Comparison of ENCODE assay signal across 10 mouse cellular contexts in genomic region chr11:93969171-93969570, GRCm38 (mm10). TPM values are rescaled to one million over a fixed set of nuclear protein-coding genes. Genes with fewer than 3 reads are reported as not detected.
DNase-seq lines count a peak whose midpoint lies in the region; ATAC-seq and TF ChIP-seq lines count a peak whose summit lies in the region.
"Had no signal": no experiment of that assay in that cellular context is flagged by ENCODE, and none has a peak within 500 bp of the region (broad histone marks: within the 10 kb centered on the region; RNA-seq: fewer than 3 reads in every experiment).

No protein-coding gene starts in this region.

- no peak for TF ChIP-seq EP300 in heart, adult 2 months (IDR thresholded peaks at IDR 0.05; ENCODE audit: insufficient read depth, low read depth, low read length)
- no peak for TF ChIP-seq EP300 in lung, postnatal 0 days (IDR thresholded peaks at IDR 0.05)

- DNase-seq in heart, adult 2 months: no peak
- no peak for DNase-seq in heart, adult 18-20 months
- no peak for DNase-seq in midbrain, embryonic 10.5 days (ENCODE audit: low spot score)
- no peak for DNase-seq in midbrain, postnatal 0 days (ENCODE audit: low spot score)
- DNase-seq in urinary bladder, postnatal 14 days (ENCODE audit: low spot score): no peak
- no peak for DNase-seq in adrenal gland, postnatal 4 days (ENCODE audit: low spot score in 2 of 2)
- no peak for DNase-seq in lung, postnatal 0 days (ENCODE audit: low spot score)
- DNase-seq: cerebellum, postnatal 14 days; kidney, adult 11 months had no signal

- 92% methylated on average over 6 of the region's 6 CpGs for WGBS in heart, adult 2 months
- WGBS in midbrain, embryonic 10.5 days: 91% methylated on average over 6 of the region's 6 CpGs
- WGBS in midbrain, postnatal 0 days: 90% methylated on average over 6 of the region's 6 CpGs
- 93% methylated on average over 6 of the region's 6 CpGs for WGBS in liver, embryonic 12.5 days (ENCODE audit: insufficient replicate concordance)
- 91% methylated on average over 6 of the region's 6 CpGs for WGBS in lung, postnatal 0 days

- no peak overlapping the region; the same call in 1 of the 2 replicates for H3K9ac ChIP-seq in heart, adult 2 months (ENCODE audit: low read depth, low read length)
- no peak overlapping the region for H3K9ac ChIP-seq in midbrain, postnatal 0 days (replicated peaks; ENCODE audit: low read length, poor library complexity, severe bottlenecking)
- H3K9ac ChIP-seq in liver, embryonic 12.5 days: no peak overlapping the region
- H3K9ac ChIP-seq in lung, postnatal 0 days (replicated peaks; ENCODE audit: low read depth): no peak overlapping the region

- H3K4me2 ChIP-seq in midbrain, postnatal 0 days (ENCODE audit: low read depth, low read length, poor library complexity, severe bottlenecking): no peak overlapping the region
- peak overlapping the region; percentile 75 for H3K4me2 ChIP-seq in liver, embryonic 12.5 days
- H3K4me2 ChIP-seq in lung, postnatal 0 days (replicated peaks; ENCODE audit: low read depth, low read length): no peak overlapping the region

- H3K4me3 ChIP-seq in heart, adult 2 months: no peak overlapping the region
- 0 out of 2 replicates have a peak overlapping the region, but pooled peaks have one; percentile 83 for H3K4me3 ChIP-seq in midbrain, embryonic 10.5 days
- H3K4me3 ChIP-seq in midbrain, postnatal 0 days (ENCODE audit: low read depth, low read length): no peak overlapping the region
- peak overlapping the region; percentile 75 for H3K4me3 ChIP-seq in liver, embryonic 12.5 days
- no peak overlapping the region for H3K4me3 ChIP-seq in lung, postnatal 0 days (ENCODE audit: low read depth, low read length)

- H3K27ac ChIP-seq in heart, adult 2 months: peak overlapping the region; percentile 92
- H3K27ac ChIP-seq in midbrain, embryonic 10.5 days (replicated peaks): peak overlapping the region; percentile 90; the same call in 1 of the 2 replicates
- no peak overlapping the region for H3K27ac ChIP-seq in midbrain, postnatal 0 days (ENCODE audit: low read depth, low read length)
- no peak overlapping the region for H3K27ac ChIP-seq in liver, embryonic 12.5 days
- no peak overlapping the region for H3K27ac ChIP-seq in lung, postnatal 0 days (ENCODE audit: low read length)

- ATAC-seq in midbrain, postnatal 0 days (ENCODE audit: low FRiP score): no peak
- ATAC-seq in liver, embryonic 12.5 days: no peak
- no peak for ATAC-seq in lung, postnatal 0 days

- no peaks in the 10 kb centered on the region for H3K79me2 ChIP-seq in heart, adult 2 months (replicated peaks; ENCODE audit: control insufficient read depth, insufficient read depth, low read length)

- TF ChIP-seq CTCF in heart, adult 2 months (IDR thresholded peaks at IDR 0.05): no peak
- no peak for TF ChIP-seq CTCF in midbrain, postnatal 0 days (IDR thresholded peaks at IDR 0.05)
- TF ChIP-seq CTCF in lung, postnatal 0 days (IDR thresholded peaks at IDR 0.05): no peak

- no peaks in the 10 kb centered on the region for H3K27me3 ChIP-seq in heart, adult 2 months (ENCODE audit: control insufficient read depth, insufficient read depth, low read length)
- H3K27me3 ChIP-seq in midbrain, embryonic 10.5 days (ENCODE audit: low read depth, poor library complexity, severe bottlenecking): no peaks in the 10 kb centered on the region
- no peaks in the 10 kb centered on the region for H3K27me3 ChIP-seq in midbrain, postnatal 0 days (ENCODE audit: insufficient read depth, low read length)
- no peaks in the 10 kb centered on the region for H3K27me3 ChIP-seq in liver, embryonic 12.5 days (replicated peaks)
- no peaks in the 10 kb centered on the region for H3K27me3 ChIP-seq in lung, postnatal 0 days (replicated peaks; ENCODE audit: insufficient read depth, low read length)

- H3K4me1 ChIP-seq in heart, adult 2 months (ENCODE audit: control insufficient read depth, insufficient read depth, low read length): peaks cover 4% of the 10 kb centered on the region
- H3K4me1 ChIP-seq in midbrain, embryonic 10.5 days: peaks cover 21% of the 10 kb centered on the region
- H3K4me1 ChIP-seq in midbrain, postnatal 0 days (ENCODE audit: insufficient read depth, low read length): no peaks in the 10 kb centered on the region
- H3K4me1 ChIP-seq in liver, embryonic 12.5 days: peaks cover 31% of the 10 kb centered on the region
- H3K4me1 ChIP-seq in lung, postnatal 0 days (ENCODE audit: insufficient read depth, low read depth, low read length): no peaks in the 10 kb centered on the region

- no peak for TF ChIP-seq POLR2A in heart, adult 2 months (IDR thresholded peaks at IDR 0.05; ENCODE audit: insufficient read depth, low read depth, low read length)

- no peaks in the 10 kb centered on the region for H3K36me3 ChIP-seq in heart, adult 2 months (ENCODE audit: control insufficient read depth, insufficient read depth, low read length)
- H3K36me3 ChIP-seq in midbrain, embryonic 10.5 days: peaks cover 21% of the 10 kb centered on the region
- peaks cover 8% of the 10 kb centered on the region; the same call in 1 of the 2 replicates for H3K36me3 ChIP-seq in midbrain, postnatal 0 days (ENCODE audit: insufficient read depth, low read length)
- H3K36me3 ChIP-seq in liver, embryonic 12.5 days: peaks cover 20% of the 10 kb centered on the region
- H3K36me3 ChIP-seq in lung, postnatal 0 days (ENCODE audit: insufficient read depth, low read length): no peaks in the 10 kb centered on the region

- intact Hi-C loops in heart, adult 2 months (cut with DNase I): loop anchor here (5.0 kb wide), 3 partner anchors 73 to 243 kb away; partner anchors contain the start of gene Tob1

- no peaks in the 10 kb centered on the region for H3K9me3 ChIP-seq in midbrain, embryonic 10.5 days (replicated peaks)
- no peaks in the 10 kb centered on the region for H3K9me3 ChIP-seq in midbrain, postnatal 0 days (ENCODE audit: low read length)
- H3K9me3 ChIP-seq in liver, embryonic 12.5 days (replicated peaks): no peaks in the 10 kb centered on the region
- H3K9me3 ChIP-seq in lung, postnatal 0 days (ENCODE audit: low read length): no peaks in the 10 kb centered on the region

RNA-seq across cellular contexts. Expression of gene Nme1, which starts 0.8 kb away (rescaled TPM):
- total RNA-seq in heart, adult 2 months (2021): 10 to 100 TPM; 13.9 to 19.7 TPM
- 32.4 and 35.2 TPM in 2 replicates for polyA plus RNA-seq in heart, adult 2 months (2012; rRNA removed)
- total RNA-seq in heart, adult 18-20 months (2021): 10 to 100 TPM; 13.4 to 15.6 TPM
- 281 and 305 TPM in 2 replicates for polyA plus RNA-seq in midbrain, embryonic 10.5 days (2016; fragmentation: Nextera tagmentation; extraction: Ambion mirVana)
- 46.2 and 66.9 TPM in 2 replicates for total RNA-seq in midbrain, postnatal 0 days (2014; rRNA removed)
- 383 and 424 TPM in 2 replicates for polyA plus RNA-seq in midbrain, postnatal 0 days (2015; fragmentation: Nextera tagmentation; extraction: Ambion mirVana)
- 195 and 224 TPM in 2 replicates for polyA plus RNA-seq in liver, embryonic 12.5 days (2016; fragmentation: Nextera tagmentation; extraction: Ambion mirVana)
- 10 to 100 TPM; 35.9 to 37.9 TPM for total RNA-seq in adrenal gland, postnatal 4 days (2021)
- 35.2 and 42.4 TPM in 2 replicates for polyA plus RNA-seq in lung, postnatal 0 days (2015; fragmentation: Nextera tagmentation; extraction: Ambion mirVana)

RNA-seq across cellular contexts. Expression of gene Gm20390, which starts 1.1 kb away (rescaled TPM):
- 10 to 100 TPM in 1 of 2 experiments, 1 to 10 TPM in 1; 7.4 to 11.4 TPM for total RNA-seq in heart, adult 2 months (2021)
- 10.5 and 11.1 TPM in 2 replicates for polyA plus RNA-seq in heart, adult 2 months (2012; rRNA removed)
- total RNA-seq in heart, adult 18-20 months (2021): 10 to 100 TPM in 1 of 2 experiments, 1 to 10 TPM in 1; 8.9 to 27.6 TPM
- polyA plus RNA-seq in midbrain, embryonic 10.5 days (2016; fragmentation: Nextera tagmentation; extraction: Ambion mirVana): 451 and 498 TPM in 2 replicates
- total RNA-seq in midbrain, postnatal 0 days (2014; rRNA removed): 61.1 and 113 TPM in 2 replicates
- polyA plus RNA-seq in midbrain, postnatal 0 days (2015; fragmentation: Nextera tagmentation; extraction: Ambion mirVana): 370 and 379 TPM in 2 replicates
- polyA plus RNA-seq in liver, embryonic 12.5 days (2016; fragmentation: Nextera tagmentation; extraction: Ambion mirVana): 264 and 272 TPM in 2 replicates
- total RNA-seq in adrenal gland, postnatal 4 days (2021): 10 to 100 TPM; 82.9 to 84.6 TPM
- 91.0 and 120 TPM in 2 replicates for polyA plus RNA-seq in lung, postnatal 0 days (2015; fragmentation: Nextera tagmentation; extraction: Ambion mirVana)

RNA-seq across cellular contexts. Expression of gene Nme2, which starts 13.1 kb away (rescaled TPM):
- total RNA-seq in heart, adult 2 months (2021): 1,000 to 10,000 TPM in 1 of 2 experiments, 100 to 1,000 TPM in 1; 935 to 1,129 TPM
- polyA plus RNA-seq in heart, adult 2 months (2012; rRNA removed): 469 and 474 TPM in 2 replicates
- 1,000 to 10,000 TPM; 1,028 to 1,153 TPM for total RNA-seq in heart, adult 18-20 months (2021)
- polyA plus RNA-seq in midbrain, embryonic 10.5 days (2016; fragmentation: Nextera tagmentation; extraction: Ambion mirVana): 127 and 138 TPM in 2 replicates
- 237 and 286 TPM in 2 replicates for total RNA-seq in midbrain, postnatal 0 days (2014; rRNA removed)
- polyA plus RNA-seq in midbrain, postnatal 0 days (2015; fragmentation: Nextera tagmentation; extraction: Ambion mirVana): 139 and 145 TPM in 2 replicates
- 76.4 and 76.8 TPM in 2 replicates for polyA plus RNA-seq in liver, embryonic 12.5 days (2016; fragmentation: Nextera tagmentation; extraction: Ambion mirVana)
- total RNA-seq in adrenal gland, postnatal 4 days (2021): 100 to 1,000 TPM; 419 to 443 TPM
- polyA plus RNA-seq in lung, postnatal 0 days (2015; fragmentation: Nextera tagmentation; extraction: Ambion mirVana): 246 and 280 TPM in 2 replicates

RNA-seq across cellular contexts. Expression of gene Spag9, which starts 26.7 kb away (rescaled TPM):
- total RNA-seq in heart, adult 2 months (2021): 100 to 1,000 TPM; 131 to 155 TPM
- 23.9 and 40.7 TPM in 2 replicates for polyA plus RNA-seq in heart, adult 2 months (2012; rRNA removed)
- 100 to 1,000 TPM; 137 to 139 TPM for total RNA-seq in heart, adult 18-20 months (2021)
- polyA plus RNA-seq in midbrain, embryonic 10.5 days (2016; fragmentation: Nextera tagmentation; extraction: Ambion mirVana): 61.9 and 81.6 TPM in 2 replicates
- total RNA-seq in midbrain, postnatal 0 days (2014; rRNA removed): 131 and 161 TPM in 2 replicates
- 66.8 and 80.7 TPM in 2 replicates for polyA plus RNA-seq in midbrain, postnatal 0 days (2015; fragmentation: Nextera tagmentation; extraction: Ambion mirVana)
- polyA plus RNA-seq in liver, embryonic 12.5 days (2016; fragmentation: Nextera tagmentation; extraction: Ambion mirVana): 18.0 and 19.6 TPM in 2 replicates
- 100 to 1,000 TPM; 109 to 118 TPM for total RNA-seq in adrenal gland, postnatal 4 days (2021)
- polyA plus RNA-seq in lung, postnatal 0 days (2015; fragmentation: Nextera tagmentation; extraction: Ambion mirVana): 77.9 and 87.4 TPM in 2 replicates

Comparison
In these comparisons a context has a peak if more than half of its experiments do, and no peak if none do; other contexts are left out.
1. H3K27ac ChIP-seq: peak in heart, adult 2 months (single experiment) and midbrain, embryonic 10.5 days (single experiment); none in midbrain, postnatal 0 days (single experiment), liver, embryonic 12.5 days (single experiment) and lung, postnatal 0 days (single experiment).
2. H3K4me3 ChIP-seq: peak in midbrain, embryonic 10.5 days (single experiment) and liver, embryonic 12.5 days (single experiment); none in heart, adult 2 months (single experiment), midbrain, postnatal 0 days (single experiment) and lung, postnatal 0 days (single experiment).